Mouse (Mus musculus) MEL (cell line): ENCODE results near the gene Cilp.

ENCODE experiments used
- CTCF ChIP-seq, 3 experiments: IDR thresholded peaks in 2 of 3; conservative IDR thresholded peaks in 1 of 3; 2 replicates each; pipeline ENCODE4 v1.5.1; 2011 to 2012; ENCODE audit warnings: low read length in 3 of 3, low read depth in 2 of 3, mild to moderate bottlenecking in 2 of 3, improper control_type of control experiment in 1 of 3, inconsistent platforms in 1 of 3, mixed read lengths in 1 of 3, moderate library complexity in 1 of 3; ENCODE audit not compliant: control insufficient read depth in 1 of 3, insufficient read depth in 1 of 3, poor library complexity in 1 of 3, severe bottlenecking in 1 of 3
- EP300 ChIP-seq, 2 experiments: IDR thresholded peaks; 2 replicates each; pipeline ENCODE4 v1.6.1; 2011; ENCODE audit warnings: improper control_type of control experiment in 2 of 2, low read length in 2 of 2, low read depth in 1 of 2, mild to moderate bottlenecking in 1 of 2
- GATA1 ChIP-seq: IDR thresholded peaks from 2 replicates; pipeline ENCODE4 v1.6.1; 2011; ENCODE audit warnings: low read depth, low read length, improper control_type of control experiment
- HCFC1 ChIP-seq: IDR thresholded peaks from 2 replicates; pipeline ENCODE4 v1.6.1; 2012; ENCODE audit warnings: low read depth, mild to moderate bottlenecking, inconsistent platforms, low read length, improper control_type of control experiment, moderate library complexity
- NELFE ChIP-seq: IDR thresholded peaks from 2 replicates; pipeline ENCODE4 v1.6.1; 2011; ENCODE audit warnings: low read depth, low read length, improper control_type of control experiment
- POLR2A ChIP-seq, 2 experiments: IDR thresholded peaks; 2 replicates each; pipeline ENCODE4 v1.6.1; 2011 to 2012; ENCODE audit warnings: low read length in 2 of 2, mild to moderate bottlenecking in 2 of 2, control low read depth in 1 of 2, improper control_type of control experiment in 1 of 2, low read depth in 1 of 2, moderate library complexity in 1 of 2; ENCODE audit not compliant: control insufficient read depth in 1 of 2, insufficient read depth in 1 of 2, poor library complexity in 1 of 2
- RCOR1 ChIP-seq: IDR thresholded peaks from 2 replicates; pipeline ENCODE4 v1.6.1; 2012; ENCODE audit warnings: low read depth, mild to moderate bottlenecking, inconsistent platforms, low read length, improper control_type of control experiment
- TAL1 ChIP-seq: IDR thresholded peaks from 2 replicates; pipeline ENCODE4 v1.6.1; 2012; ENCODE audit warnings: mild to moderate bottlenecking, inconsistent platforms, low read length, moderate library complexity, mixed read lengths
- ZC3H11A ChIP-seq: IDR thresholded peaks from 2 replicates; pipeline ENCODE4 v1.6.1; 2012; ENCODE audit warnings: low read depth, mild to moderate bottlenecking, inconsistent platforms, low read length, improper control_type of control experiment
- ZKSCAN1 ChIP-seq: IDR thresholded peaks from 2 replicates; pipeline ENCODE4 v1.6.1; 2012; ENCODE audit warnings: low read depth, mild to moderate bottlenecking, inconsistent platforms, low read length, improper control_type of control experiment, moderate library complexity

DNA sequence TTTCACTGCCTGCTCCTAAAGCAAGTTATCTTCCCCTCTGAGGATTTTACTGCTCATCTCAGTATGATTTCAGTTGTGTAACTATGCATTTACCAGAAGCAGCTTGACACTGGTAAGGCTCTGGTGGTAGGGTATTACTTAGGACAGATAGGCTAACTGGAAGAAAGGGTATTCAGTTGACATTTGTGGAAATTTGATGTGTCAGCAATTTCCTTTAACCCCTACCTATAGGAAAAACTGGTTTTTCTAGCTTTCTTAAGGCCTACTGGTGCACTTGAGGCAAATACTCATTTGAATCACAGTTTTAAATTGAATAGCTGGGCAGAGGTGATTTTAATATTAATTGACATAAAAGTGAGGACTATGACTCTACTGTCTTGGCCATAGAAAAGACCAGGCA is 61.0 kb downstream of the Cilp start:
- TF ChIP-seq CTCF (IDR thresholded peaks at IDR 0.05 in 2 of 3, conservative IDR thresholded peaks at IDR 0.05 in 1 of 3; ENCODE audit: control insufficient read depth in 1 of 3, insufficient read depth in 1 of 3, low read depth in 2 of 3, low read length in 3 of 3, poor library complexity in 1 of 3, severe bottlenecking in 1 of 3): no peak
- no peak for TF ChIP-seq POLR2A (IDR thresholded peaks at IDR 0.05; ENCODE audit: control insufficient read depth in 1 of 2, insufficient read depth in 1 of 2, low read depth in 1 of 2, low read length in 2 of 2, poor library complexity in 1 of 2)
- TF ChIP-seq RCOR1: no peak
- no peak for TF ChIP-seq ZC3H11A
- TF ChIP-seq GATA1: no peak
- no peak for TF ChIP-seq HCFC1
- no peak for TF ChIP-seq TAL1
- no peak for TF ChIP-seq ZKSCAN1
- TF ChIP-seq NELFE: no peak
- no peak for TF ChIP-seq EP300 (IDR thresholded peaks at IDR 0.05; ENCODE audit: low read depth in 1 of 2, low read length in 2 of 2)
